Mouse (Mus musculus): ENCODE data around the gene Klra7.
"Not testable (repeated sequence)": the region's sequence is repeated elsewhere in the genome, so short reads cannot be mapped to it uniquely, and the experiment has no call there.

Klra7 gene

GRCm38 (mm10) chr6:130233222-130233621, at the start of gene Klra7:
Klra7 (minus strand) TSS chr6:130233322.
- DNase-seq: no peak

DNA sequence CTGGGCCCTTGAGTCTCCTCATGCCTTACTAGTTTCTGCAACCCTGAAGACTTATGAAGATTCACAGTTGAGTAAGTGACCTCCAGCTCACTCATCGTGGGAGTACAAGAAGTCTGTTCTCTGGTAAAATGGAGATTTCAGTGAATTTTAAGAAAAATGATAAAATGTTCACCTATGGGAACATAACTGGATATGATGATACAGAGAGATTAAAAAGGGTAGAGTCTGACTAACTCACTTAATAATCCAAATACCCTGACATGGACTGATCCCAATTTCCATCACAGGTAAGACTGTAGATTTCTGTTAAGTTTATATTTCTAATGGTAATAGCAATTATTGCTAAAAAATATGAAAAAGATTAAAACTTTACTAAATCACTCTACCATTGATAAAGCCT, 48.7 kb upstream of the Klra7 start, which contains the start of gene Klra10:
Gene Klra10 (minus strand): TSS at position 101 of the 400 bp plus-strand sequence.
- not testable (repeated sequence) for DNase-seq

DNA sequence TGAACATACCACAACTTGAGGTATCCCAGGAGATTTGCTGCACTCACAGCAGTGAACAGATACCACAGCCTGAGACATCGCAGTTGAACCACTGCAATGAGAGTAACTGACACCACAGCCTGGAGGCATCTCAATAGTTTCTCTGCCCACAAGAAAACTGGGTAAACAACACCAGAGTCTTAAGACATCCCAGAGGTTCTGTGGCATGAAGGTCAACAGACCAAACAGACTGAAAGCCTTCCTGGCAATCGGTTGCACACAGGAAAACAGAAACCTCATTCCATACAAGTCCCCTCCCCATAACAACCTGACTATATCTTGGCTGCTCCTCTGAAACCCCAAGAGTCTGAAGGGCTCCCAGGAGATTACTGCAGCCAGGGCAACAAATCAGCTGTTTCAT, 22.2 kb upstream of the Klra7 start:
- no peak for DNase-seq

DNA sequence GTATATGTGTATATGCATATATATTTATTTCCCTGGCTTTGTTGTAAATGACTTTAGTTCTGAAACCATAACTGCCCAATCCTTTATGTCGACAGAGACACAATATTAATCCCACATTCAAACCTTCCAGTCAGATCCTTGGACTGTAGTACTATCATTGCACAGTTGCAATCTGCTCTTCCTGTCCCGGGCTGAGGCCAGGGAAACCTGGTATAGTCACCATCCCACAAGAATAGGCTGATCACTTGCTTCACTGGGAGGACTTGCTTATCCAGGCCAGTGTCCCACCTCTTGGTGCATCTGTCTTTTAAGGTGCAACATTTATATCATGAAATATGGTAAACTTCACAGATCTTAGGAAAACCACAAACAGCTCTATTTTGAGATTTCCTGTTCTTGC, 4.4 kb upstream of the Klra7 start:
- no peak for DNase-seq

GRCm38 (mm10) chr6:130236635-130237034, 3.5 kb upstream of the Klra7 start:
- no peak for DNase-seq

DNA sequence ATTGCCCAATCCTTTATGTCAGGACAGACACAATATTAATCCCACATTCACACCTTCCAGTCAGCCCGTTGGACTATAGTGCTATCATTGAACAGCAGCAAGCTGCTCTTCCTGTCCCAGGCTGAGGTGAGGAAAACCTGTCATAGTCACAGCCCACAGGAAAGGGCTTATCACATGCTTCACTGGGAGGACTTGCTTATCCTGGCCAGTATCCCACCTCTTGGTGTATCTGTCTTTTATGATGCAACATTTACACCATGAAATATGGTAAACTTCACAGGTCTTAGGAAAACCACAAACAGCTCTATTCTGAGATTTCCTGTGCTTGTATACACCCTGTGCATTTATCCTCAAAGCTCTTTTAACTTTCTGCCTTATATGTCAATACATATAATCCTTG, 35.7 kb downstream of the Klra7 start:
- DNase-seq: not testable (repeated sequence)

DNA sequence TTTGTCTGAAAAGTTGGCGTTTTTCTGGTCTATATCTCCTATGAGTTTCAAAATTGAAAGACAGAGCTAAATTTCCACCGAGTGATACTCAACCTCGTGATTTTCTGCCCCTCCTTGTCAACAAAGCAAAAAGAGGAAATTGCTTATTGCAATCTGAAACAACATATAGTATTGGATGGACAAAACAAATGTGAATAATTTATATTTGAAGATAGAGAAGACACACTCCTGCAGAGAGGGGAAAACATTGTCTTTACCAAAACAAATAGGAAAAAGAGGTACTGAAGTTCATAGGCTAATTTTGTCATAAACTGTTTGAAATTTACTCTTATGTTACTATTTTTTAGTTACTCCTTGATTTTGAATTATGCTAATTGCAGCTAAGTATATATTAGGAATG, 40.1 kb downstream of the Klra7 start, which contains the start of gene Klra9:
Gene Klra9 (minus strand): TSS at position 101 of the 400 bp plus-strand sequence.
- not testable (repeated sequence) for DNase-seq

Measured in thymus, postnatal 4 days (tissue).